ENCODE assay signal across 8 mouse cellular contexts in the genomic region with DNA sequence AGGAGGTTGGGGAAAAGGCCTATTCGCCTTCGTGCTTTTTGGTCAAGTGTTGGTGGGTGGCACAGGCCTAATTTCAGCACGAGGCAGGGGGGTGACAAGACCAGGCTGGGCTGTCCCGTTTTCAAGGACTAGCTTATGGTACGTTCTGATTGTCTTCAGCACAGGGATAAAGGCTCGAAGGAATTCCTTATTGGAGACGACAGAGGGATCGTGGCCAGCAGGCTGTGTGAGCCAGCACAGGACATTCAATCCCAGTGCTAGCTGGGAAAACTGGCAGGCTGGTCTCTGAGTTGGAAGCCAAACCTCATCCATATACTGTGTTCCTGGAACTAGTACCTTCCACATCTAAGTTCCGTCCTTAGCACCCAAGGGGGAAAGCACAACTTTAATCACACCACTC. TPM values are rescaled to one million over a fixed set of nuclear protein-coding genes. Genes with fewer than 3 reads are reported as not detected.
DNase-seq lines count a peak whose midpoint lies in the region; ATAC-seq and TF ChIP-seq lines count a peak whose summit lies in the region.

No protein-coding gene starts in this region.

- ATAC-seq in liver, embryonic 11.5 days (replicated peaks; ENCODE audit: low FRiP score), result no peak
- ATAC-seq in stomach, embryonic 15.5 days (ENCODE audit: insufficient read depth, low FRiP score, low read depth), result no peak

- H3K27ac ChIP-seq in left cerebral cortex, adult 2 months, result peak overlapping the region; percentile 99
- H3K27ac ChIP-seq in gastrocnemius, adult 2 months, result peak overlapping the region; percentile 100
- peak overlapping the region; percentile 91 for H3K27ac ChIP-seq in liver, embryonic 11.5 days (ENCODE audit: low read depth, low read length)
- H3K27ac ChIP-seq in stomach, embryonic 15.5 days, result peak overlapping the region; percentile 96

- intact Hi-C loops in left cerebral cortex, adult 2 months (cut with DNase I), result no loop called here
- intact Hi-C loops in gastrocnemius, adult 2 months (cut with DNase I), result loop anchor here (10.0 kb wide), 1 partner anchor 238 kb away; no protein-coding TSS in a partner anchor

- TF ChIP-seq CTCF in left cerebral cortex, adult 2 months (IDR thresholded peaks at IDR 0.05), result no peak
- no peak for TF ChIP-seq CTCF in gastrocnemius, adult 2 months (IDR thresholded peaks at IDR 0.05)

- H3K4me1 ChIP-seq in liver, embryonic 11.5 days (replicated peaks; ENCODE audit: control insufficient read depth, insufficient read depth, low read length), result peaks cover 28% of the 10 kb centered on the region
- H3K4me1 ChIP-seq in stomach, embryonic 15.5 days, result peaks cover 26% of the 10 kb centered on the region

- no peaks in the 10 kb centered on the region for H3K9me3 ChIP-seq in liver, embryonic 11.5 days (ENCODE audit: control insufficient read depth, low read length)
- H3K9me3 ChIP-seq in stomach, embryonic 15.5 days, result no peaks in the 10 kb centered on the region

- peak overlapping the region; percentile 87 for H3K4me2 ChIP-seq in liver, embryonic 11.5 days
- peak overlapping the region; percentile 81 for H3K4me2 ChIP-seq in stomach, embryonic 15.5 days

- H3K27me3 ChIP-seq in liver, embryonic 11.5 days (replicated peaks; ENCODE audit: control insufficient read depth, insufficient read depth, low read length), result no peaks in the 10 kb centered on the region
- H3K27me3 ChIP-seq in stomach, embryonic 15.5 days (replicated peaks), result no peaks in the 10 kb centered on the region

- WGBS in liver, embryonic 11.5 days, result 7% methylated on average over 9 of the region's 9 CpGs
- WGBS in stomach, embryonic 15.5 days, result 5% methylated on average over 9 of the region's 9 CpGs

- DNase-seq in left cerebral cortex, adult 2 months (ENCODE audit: extremely low spot score in 1 of 2, low spot score in 2 of 2), result no peak
- no peak for DNase-seq in left cerebral cortex, adult 9 months (ENCODE audit: low spot score in 2 of 2)
- DNase-seq in cerebellum, postnatal 25 days, result peak; percentile 66 to 72
- DNase-seq in gastrocnemius, adult 2 months, result peak; percentile 84
- DNase-seq in liver, embryonic 11.5 days (ENCODE audit: low spot score), result no peak
- no peak for DNase-seq in ovary, postnatal 10 days (ENCODE audit: low spot score)
- no peak for DNase-seq in frontal cortex, postnatal 10 days (ENCODE audit: low spot score in 2 of 2)

- H3K4me3 ChIP-seq in left cerebral cortex, adult 2 months, result peak overlapping the region; percentile 67
- H3K4me3 ChIP-seq in gastrocnemius, adult 2 months, result peak overlapping the region; percentile 93
- peak overlapping the region; percentile 74 for H3K4me3 ChIP-seq in liver, embryonic 11.5 days (ENCODE audit: low read depth, low read length)
- H3K4me3 ChIP-seq in stomach, embryonic 15.5 days (replicated peaks), result peak overlapping the region; percentile 97

- H3K36me3 ChIP-seq in liver, embryonic 11.5 days (ENCODE audit: control insufficient read depth, insufficient read depth, low read length), result peaks cover 14% of the 10 kb centered on the region
- peaks cover 11% of the 10 kb centered on the region; the same call in 1 of the 2 replicates for H3K36me3 ChIP-seq in stomach, embryonic 15.5 days

- H3K9ac ChIP-seq in liver, embryonic 11.5 days (ENCODE audit: low read depth, low read length), result peak overlapping the region; percentile 97
- H3K9ac ChIP-seq in stomach, embryonic 15.5 days, result peak overlapping the region; percentile 96

RNA-seq across cellular contexts. Expression of gene Erp29, which starts 0.6 kb away (rescaled TPM):
- 100 to 1,000 TPM; 129 to 136 TPM for total RNA-seq in left cerebral cortex, adult 2 months (2021)
- 10 to 100 TPM; 32.2 to 39.4 TPM for total RNA-seq in gastrocnemius, adult 2 months (2021)
- polyA plus RNA-seq in liver, embryonic 11.5 days (2014; fragmentation: Nextera tagmentation; extraction: Ambion mirVana), result 168 and 175 TPM in 2 replicates
- 186 and 192 TPM in 2 replicates for polyA plus RNA-seq in stomach, embryonic 15.5 days (2015; fragmentation: Nextera tagmentation; extraction: Ambion mirVana)

RNA-seq across cellular contexts. Expression of gene Tmem116, which starts 1.2 kb away (rescaled TPM):
- total RNA-seq in left cerebral cortex, adult 2 months (2021), result 1 to 10 TPM; 7.5 to 8.7 TPM
- total RNA-seq in gastrocnemius, adult 2 months (2021), result 1 to 10 TPM; 7.0 to 8.3 TPM
- 1.1 and 2.6 TPM in 2 replicates for polyA plus RNA-seq in liver, embryonic 11.5 days (2014; fragmentation: Nextera tagmentation; extraction: Ambion mirVana)
- polyA plus RNA-seq in stomach, embryonic 15.5 days (2015; fragmentation: Nextera tagmentation; extraction: Ambion mirVana), result 3.1 and 5.0 TPM in 2 replicates

RNA-seq across cellular contexts. Expression of gene Adam1b, which starts 50.3 kb away (rescaled TPM):
- total RNA-seq in left cerebral cortex, adult 2 months (2021), result under 1 TPM in 1 of 2 experiments, not detected in 1; 0.12 TPM
- total RNA-seq in gastrocnemius, adult 2 months (2021), result not detected
- polyA plus RNA-seq in liver, embryonic 11.5 days (2014; fragmentation: Nextera tagmentation; extraction: Ambion mirVana), result not detected in 2 replicates
- polyA plus RNA-seq in stomach, embryonic 15.5 days (2015; fragmentation: Nextera tagmentation; extraction: Ambion mirVana), result 0.05 and 0.09 TPM in 2 replicates

RNA-seq across cellular contexts. Expression of gene Naa25, which starts 55.2 kb away (rescaled TPM):
- 10 to 100 TPM; 42.9 to 43.3 TPM for total RNA-seq in left cerebral cortex, adult 2 months (2021)
- 10 to 100 TPM; 26.9 to 33.3 TPM for total RNA-seq in gastrocnemius, adult 2 months (2021)
- 59.5 and 64.2 TPM in 2 replicates for polyA plus RNA-seq in liver, embryonic 11.5 days (2014; fragmentation: Nextera tagmentation; extraction: Ambion mirVana)
- polyA plus RNA-seq in stomach, embryonic 15.5 days (2015; fragmentation: Nextera tagmentation; extraction: Ambion mirVana), result 40.2 and 41.8 TPM in 2 replicates

Comparison
In these comparisons a context has a peak if more than half of its experiments do, and no peak if none do; other contexts are left out.
1. DNase-seq: peak in cerebellum, postnatal 25 days (2 of 2) and gastrocnemius, adult 2 months (single experiment); none in left cerebral cortex, adult 2 months (0 of 2), left cerebral cortex, adult 9 months (0 of 2), liver, embryonic 11.5 days (single experiment), ovary, postnatal 10 days (single experiment) and frontal cortex, postnatal 10 days (0 of 2).
2. Peak in every context shown above with its lines, with median percentiles within 50 percentile points of each other: H3K27ac ChIP-seq and H3K4me3 ChIP-seq.